In genomic region chr17:51832900-51833577, GRCm38 (mm10) we compare ENCODE assay signal across 8 mouse cellular contexts. TPM values are rescaled to one million over a fixed set of nuclear protein-coding genes. Genes with fewer than 3 reads are reported as not detected.
DNase-seq lines count a peak whose midpoint lies in the region; ATAC-seq lines count a peak whose summit lies in the region.

Gene Satb1, minus strand, starts transcription at chr17:51833290.

- under 1% methylated on average over 50 of the region's 52 CpGs for WGBS in intestine, embryonic 14.5 days
- under 1% methylated on average over 35 of the region's 52 CpGs for WGBS in limb, embryonic 13.5 days
- 0% methylated on average over 31 of the region's 52 CpGs for WGBS in midbrain, embryonic 12.5 days

- peak within 1 kb of the TSS; percentile 35 for H3K9ac ChIP-seq in intestine, embryonic 14.5 days (ENCODE audit: low read length)
- H3K9ac ChIP-seq in limb, embryonic 13.5 days, result peak within 1 kb of the TSS; percentile 70
- H3K9ac ChIP-seq in midbrain, embryonic 12.5 days (replicated peaks), result peak within 1 kb of the TSS; percentile 68

- no peaks in the 10 kb centered on the region for H3K36me3 ChIP-seq in intestine, embryonic 14.5 days (ENCODE audit: control insufficient read depth, insufficient read depth, low read length)
- no peaks in the 10 kb centered on the region for H3K36me3 ChIP-seq in limb, embryonic 13.5 days
- no peaks in the 10 kb centered on the region for H3K36me3 ChIP-seq in midbrain, embryonic 12.5 days

- peak; percentile 89 for ATAC-seq in intestine, embryonic 14.5 days (replicated peaks; ENCODE audit: low FRiP score, low TSS enrichment, low read depth)
- peak; percentile 87 for ATAC-seq in limb, embryonic 13.5 days (ENCODE audit: low FRiP score, low read depth)
- ATAC-seq in midbrain, embryonic 12.5 days (ENCODE audit: low FRiP score, low read depth), result peak; percentile 92
- no peak for ATAC-seq in erythroid progenitor cell, adult 5-6 weeks (replicated peaks; ENCODE audit: low FRiP score, poor library complexity, severe bottlenecking)

- peak within 1 kb of the TSS; percentile 51 for H3K4me3 ChIP-seq in intestine, embryonic 14.5 days (ENCODE audit: low read depth, low read length)
- peak within 1 kb of the TSS; percentile 68 for H3K4me3 ChIP-seq in limb, embryonic 13.5 days
- H3K4me3 ChIP-seq in midbrain, embryonic 12.5 days, result peak within 1 kb of the TSS; percentile 80

- no peaks in the 10 kb centered on the region for H3K4me1 ChIP-seq in intestine, embryonic 14.5 days (replicated peaks; ENCODE audit: control insufficient read depth, insufficient read depth, low read length)
- peaks cover 22% of the 10 kb centered on the region for H3K4me1 ChIP-seq in limb, embryonic 13.5 days
- peaks cover 18% of the 10 kb centered on the region for H3K4me1 ChIP-seq in midbrain, embryonic 12.5 days

- DNase-seq in adrenal gland, adult 8-10 months, result no peak
- peak; percentile 75 for DNase-seq in embryo, embryonic 10.5 days (ENCODE audit: low spot score)
- DNase-seq in gonadal fat pad, adult 2 months (ENCODE audit: low read depth), result no peak
- peak; percentile 79 for DNase-seq in intestine, embryonic 14.5 days (ENCODE audit: low spot score)
- DNase-seq in spleen, adult 12 weeks (ENCODE audit: low spot score), result peak; percentile 61

- H3K9me3 ChIP-seq in intestine, embryonic 14.5 days (ENCODE audit: control insufficient read depth, low read length), result no peaks in the 10 kb centered on the region
- H3K9me3 ChIP-seq in limb, embryonic 13.5 days, result no peaks in the 10 kb centered on the region
- no peaks in the 10 kb centered on the region for H3K9me3 ChIP-seq in midbrain, embryonic 12.5 days

- no peak within 1 kb of the TSS for H3K27ac ChIP-seq in intestine, embryonic 14.5 days (ENCODE audit: low read depth)
- no peak within 1 kb of the TSS for H3K27ac ChIP-seq in limb, embryonic 13.5 days
- no peak within 1 kb of the TSS for H3K27ac ChIP-seq in midbrain, embryonic 12.5 days (replicated peaks)

- peaks cover 70% of the 10 kb centered on the region for H3K27me3 ChIP-seq in intestine, embryonic 14.5 days (replicated peaks; ENCODE audit: control insufficient read depth, insufficient read depth, low read length)
- peaks cover 75% of the 10 kb centered on the region for H3K27me3 ChIP-seq in limb, embryonic 13.5 days
- H3K27me3 ChIP-seq in midbrain, embryonic 12.5 days, result peaks cover 38% of the 10 kb centered on the region

- H3K4me2 ChIP-seq in intestine, embryonic 14.5 days (ENCODE audit: low read length), result peak within 1 kb of the TSS; percentile 95
- peak within 1 kb of the TSS; percentile 94 for H3K4me2 ChIP-seq in limb, embryonic 13.5 days (replicated peaks)
- peak within 1 kb of the TSS; percentile 99 for H3K4me2 ChIP-seq in midbrain, embryonic 12.5 days (replicated peaks)

RNA-seq across cellular contexts. Expression of gene Satb1, which starts in this region (rescaled TPM):
- total RNA-seq in adrenal gland, adult 8-10 months (2022), result 10 to 100 TPM; 27.1 to 31.6 (median 28.1) TPM
- polyA plus RNA-seq in gonadal fat pad, adult 2 months (2012; rRNA removed), result 14.1 and 14.9 TPM in 2 replicates
- 8.7 and 10.1 TPM in 2 replicates for polyA plus RNA-seq in intestine, embryonic 14.5 days (2014; fragmentation: Nextera tagmentation; extraction: Ambion mirVana)
- 15.0 and 16.1 TPM in 2 replicates for polyA plus RNA-seq in limb, embryonic 13.5 days (2015; fragmentation: Nextera tagmentation; extraction: Ambion mirVana)
- polyA plus RNA-seq in midbrain, embryonic 12.5 days (2016; fragmentation: Nextera tagmentation; extraction: Ambion mirVana), result 35.9 and 38.8 TPM in 2 replicates
- total RNA-seq in erythroid progenitor cell, adult 5-6 weeks (2015; ENCODE audit: low replicate concordance), result 15.9 and 24.3 TPM in 2 replicates
- 4.2 and 5.6 TPM in 2 replicates for total RNA-seq in erythroid progenitor cell, adult 5-6 weeks (2017; ENCODE audit: low replicate concordance)

Comparison
In these comparisons a context has a peak if more than half of its experiments do, and no peak if none do; other contexts are left out.
1. DNase-seq: peak in embryo, embryonic 10.5 days (single experiment), intestine, embryonic 14.5 days (single experiment) and spleen, adult 12 weeks (single experiment); none in adrenal gland, adult 8-10 months (single experiment) and gonadal fat pad, adult 2 months (single experiment).
2. Peak in every context shown above with its lines, with median percentiles within 50 percentile points of each other: H3K4me2 ChIP-seq, H3K4me3 ChIP-seq and H3K9ac ChIP-seq.